Mouse (Mus musculus) urinary bladder, postnatal 10 days (tissue): ENCODE measurements around the gene 1190005I06Rik.
A peak's percentile ranks its signal among the peaks of the same experiment; 100 is the strongest.
"Not testable (repeated sequence)": the region's sequence is repeated elsewhere in the genome, so short reads cannot be mapped to it uniquely, and the experiment has no call there.

Experiments
- DNase-seq: peaks from one replicate; pipeline ENCODE4 v3.0.0; 2022; ENCODE audit warnings: low spot score

Gene 1190005I06Rik

DNA sequence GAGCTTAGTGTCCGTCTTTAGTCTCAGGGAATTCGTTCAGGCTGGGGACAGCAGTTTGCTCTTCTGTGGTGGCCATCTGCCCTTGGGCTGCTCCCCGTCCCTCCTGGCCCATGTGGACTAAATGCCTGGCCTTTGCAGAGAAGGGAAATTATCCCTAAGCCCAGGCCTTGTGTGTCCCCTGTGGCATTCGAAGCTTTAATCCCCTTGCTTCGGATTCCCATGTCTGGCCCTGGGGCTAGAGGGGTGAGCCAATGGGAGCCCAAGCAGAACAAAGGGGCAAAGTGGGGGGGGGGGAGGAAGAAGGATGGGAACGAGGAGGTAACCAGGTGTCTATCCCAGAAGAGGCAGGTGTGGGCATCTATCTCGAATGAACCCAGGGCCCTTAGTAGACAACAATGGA is at the start of gene 1190005I06Rik:
TSS of gene 1190005I06Rik (minus strand) at position 101 of the 400 bp plus-strand sequence.
- no peak for DNase-seq

- no peak for DNase-seq
These were observed 49.1 kb upstream of the 1190005I06Rik start for GRCm38 (mm10) chr8:120696401-120697153.

DNA sequence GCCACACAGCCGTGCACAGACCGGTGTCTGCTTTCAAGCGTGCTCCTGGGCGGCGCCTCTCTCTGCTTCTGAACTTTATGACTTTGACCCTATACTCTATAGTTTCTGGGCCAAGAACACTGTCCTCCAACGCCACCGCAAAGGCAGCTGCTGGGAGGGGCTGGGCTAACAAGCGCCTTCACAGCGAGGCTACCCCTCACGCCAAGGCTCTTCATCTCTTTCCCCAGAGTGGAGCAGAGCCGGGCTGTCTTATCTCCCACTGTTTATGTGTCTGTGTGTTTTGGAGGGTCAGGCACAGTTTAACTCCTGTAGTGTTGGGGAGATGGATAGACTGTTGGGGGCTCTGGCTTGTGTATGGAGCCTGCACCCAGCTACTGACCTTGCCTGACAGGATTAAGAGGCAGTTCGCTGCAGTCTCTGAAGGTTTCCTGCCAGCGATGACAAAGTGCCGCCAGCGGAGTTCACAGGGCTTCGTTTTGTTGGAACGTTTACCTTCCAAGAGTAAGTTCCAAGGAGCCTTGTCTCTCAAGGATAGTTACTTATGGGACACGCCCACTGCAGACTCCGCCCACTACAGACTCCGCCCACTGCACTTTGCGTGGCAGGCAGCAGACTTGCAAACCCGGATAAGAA is 46.5 kb upstream of the 1190005I06Rik start:
- no peak for DNase-seq

GRCm38 (mm10) chr8:120692934-120693333 is 45.5 kb upstream of the 1190005I06Rik start:
- no peak for DNase-seq

GRCm38 (mm10) chr8:120688511-120688910 is 41.1 kb upstream of the 1190005I06Rik start:
- no peak for DNase-seq

DNA sequence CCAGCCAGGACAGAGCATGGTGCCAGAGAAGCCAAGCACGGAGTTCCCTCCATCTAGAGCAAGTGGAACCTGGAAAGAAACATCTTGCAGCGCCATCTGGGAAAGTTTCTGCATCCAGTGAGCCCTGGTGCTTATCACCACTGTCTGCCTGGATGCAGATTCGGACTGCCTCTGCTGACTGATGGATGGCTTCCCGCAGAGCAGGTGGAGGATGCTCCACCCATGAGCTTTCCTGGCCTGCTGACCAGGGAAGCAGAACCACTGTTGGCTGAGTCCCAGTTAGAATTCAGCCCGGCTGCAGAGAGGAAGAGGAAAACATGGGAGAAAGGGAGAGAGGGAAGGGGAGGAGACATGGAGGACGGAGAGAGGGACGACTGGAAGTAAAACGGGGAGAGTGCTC is 40.4 kb upstream of the 1190005I06Rik start:
- no peak for DNase-seq

DNA sequence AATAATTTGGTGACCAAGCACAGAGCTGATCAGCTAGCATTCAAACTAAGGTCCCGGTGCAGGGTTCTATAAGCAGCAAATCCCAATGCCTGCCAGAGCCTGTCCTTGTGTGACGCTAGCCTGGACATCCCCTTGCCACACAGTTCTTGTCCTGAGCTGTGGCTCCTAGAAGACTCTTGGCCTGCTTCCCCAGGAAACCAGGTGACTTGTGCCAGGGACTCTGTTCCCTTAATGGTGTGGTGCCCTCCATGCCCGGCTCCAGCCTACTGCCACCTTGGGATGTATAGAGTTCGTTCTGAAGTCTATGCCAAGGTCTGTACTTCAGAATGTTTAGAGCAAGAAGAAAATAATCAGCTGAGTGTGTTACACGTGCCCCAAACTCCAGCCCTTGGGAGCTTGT is 39.1 kb upstream of the 1190005I06Rik start:
- no peak for DNase-seq

- no peak for DNase-seq
These were observed 38.6 kb upstream of the 1190005I06Rik start for GRCm38 (mm10) chr8:120686051-120686450.

DNA sequence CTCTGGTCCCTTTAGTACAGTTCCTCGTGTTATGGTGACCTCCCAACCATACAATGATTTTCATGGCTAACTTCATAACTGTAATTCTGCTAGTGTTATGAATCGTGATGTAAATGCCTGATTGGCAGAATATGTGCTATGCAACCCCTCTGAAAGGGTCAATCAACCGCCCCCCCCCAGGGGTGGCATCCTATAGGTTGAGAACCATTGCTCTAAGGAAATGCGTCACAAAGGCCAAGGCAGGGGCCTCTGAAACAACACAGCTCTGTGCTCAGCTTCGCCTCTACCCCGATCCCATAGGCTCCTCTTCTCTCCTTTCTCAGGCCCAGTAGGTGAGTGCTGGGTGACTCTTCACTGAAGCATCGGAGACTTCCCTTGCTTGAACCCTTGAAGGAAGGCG is 38.2 kb upstream of the 1190005I06Rik start:
- DNase-seq = no peak

- no peak for DNase-seq
These were observed 37.7 kb upstream of the 1190005I06Rik start for GRCm38 (mm10) chr8:120685097-120685496.

- no peak for DNase-seq
These were observed 36.6 kb upstream of the 1190005I06Rik start for GRCm38 (mm10) chr8:120684082-120684481.

GRCm38 (mm10) chr8:120683602-120684001 is 36.2 kb upstream of the 1190005I06Rik start:
- peak; percentile 43 for DNase-seq

DNA sequence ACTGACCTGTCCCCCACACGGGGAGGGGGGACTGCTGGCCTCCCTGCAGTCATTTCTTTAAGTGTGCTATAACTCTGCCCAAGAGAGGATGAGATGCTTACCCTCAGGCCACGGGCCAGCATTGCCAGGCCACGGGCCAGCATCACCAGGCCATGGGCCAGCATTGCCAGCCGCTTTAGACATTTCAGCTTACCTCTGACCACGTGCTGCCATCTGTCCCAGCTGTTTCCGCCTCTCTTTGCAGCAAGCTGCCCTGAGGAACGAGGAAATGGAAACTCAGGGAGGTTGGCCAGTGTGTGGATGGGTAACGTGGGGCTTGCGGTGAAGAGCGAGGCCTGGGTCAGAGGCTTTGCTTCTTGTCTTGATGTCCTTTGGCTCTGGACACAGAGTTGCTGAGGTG is 33.7 kb upstream of the 1190005I06Rik start:
- DNase-seq = no peak

- not testable (repeated sequence) for DNase-seq
These were observed 33.0 kb upstream of the 1190005I06Rik start for GRCm38 (mm10) chr8:120680405-120680804.

- DNase-seq = no peak
These were observed 32.4 kb upstream of the 1190005I06Rik start for GRCm38 (mm10) chr8:120679629-120680387.

- DNase-seq = peak; percentile 71
These were observed 31.0 kb upstream of the 1190005I06Rik start for GRCm38 (mm10) chr8:120678447-120678846.

DNA sequence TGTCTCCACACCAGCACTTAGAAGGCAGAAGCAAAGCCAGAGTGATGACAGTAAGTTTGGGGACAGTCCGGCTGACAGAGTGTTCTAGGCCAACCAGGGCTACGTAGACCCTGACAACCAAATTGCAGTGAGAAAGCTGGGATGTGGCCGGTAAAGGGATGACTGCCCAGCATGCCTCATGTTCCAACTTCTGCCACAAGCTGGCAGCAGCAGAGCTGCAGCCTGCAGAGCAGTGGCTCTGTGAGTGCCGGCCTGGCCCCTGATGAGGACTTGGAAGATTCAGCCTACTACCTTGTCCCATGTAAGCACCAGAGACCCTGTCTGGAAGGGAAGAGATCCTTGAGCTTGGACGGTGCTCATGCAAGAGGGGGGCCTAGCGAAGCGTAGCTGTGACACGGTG is 28.3 kb upstream of the 1190005I06Rik start:
- DNase-seq = no peak

GRCm38 (mm10) chr8:120673298-120673697 is 25.9 kb upstream of the 1190005I06Rik start:
- no peak for DNase-seq

DNA sequence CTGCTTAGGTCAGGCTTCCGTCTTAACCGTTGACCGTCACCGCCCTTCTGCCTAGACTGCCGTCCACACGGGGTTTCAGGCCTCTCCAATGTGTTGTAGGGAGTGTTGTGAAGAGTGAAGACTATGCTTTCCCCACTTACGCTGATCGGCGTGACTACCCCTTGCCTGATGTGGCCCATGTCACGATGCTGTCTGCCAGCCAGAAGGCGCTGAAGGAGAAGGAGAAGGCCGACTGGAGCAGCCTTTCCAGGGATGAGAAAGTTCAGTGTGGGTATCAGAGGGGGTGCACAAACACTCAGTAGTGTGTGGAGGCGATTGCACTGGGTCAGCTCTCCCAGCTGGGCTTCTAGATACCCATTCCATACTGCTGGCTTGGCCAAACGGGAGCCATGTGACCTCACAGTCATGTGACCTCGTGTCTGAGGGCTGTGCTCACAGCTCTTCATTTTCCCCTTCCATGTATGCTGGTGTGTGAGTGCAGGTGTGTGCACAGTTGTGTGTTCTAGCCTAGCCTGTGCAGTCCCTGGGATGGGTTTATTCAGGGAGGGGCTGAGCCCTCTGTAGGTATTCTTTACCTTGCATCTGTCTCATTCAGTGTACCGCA is 25.3 kb upstream of the 1190005I06Rik start:
- no peak for DNase-seq

GRCm38 (mm10) chr8:120671775-120672174 is 24.3 kb upstream of the 1190005I06Rik start:
- DNase-seq = no peak

GRCm38 (mm10) chr8:120668374-120668905 is 21.0 kb upstream of the 1190005I06Rik start, which contains the start of gene Emc8:
Gene Emc8 (minus strand): TSS chr8:120668573.
- no peak for DNase-seq
